Mouse (Mus musculus): ENCODE measurements around the gene Drc3.

- TF ChIP-seq CTCF (IDR thresholded peaks at IDR 0.05) (no peak), EP300 (IDR thresholded peaks at IDR 0.05) (no peak)
These were observed 5.4 kb downstream of the Drc3 start for GRCm38 (mm10) chr11:60358548-60358947.
